Mouse (Mus musculus) cerebellum, postnatal 36 days (tissue): ENCODE data around the gene Zfp941.

Experiments
- DNase-seq, 2 experiments: peaks; one replicate each; pipeline ENCODE4 v3.0.0; 2021 to 2022; ENCODE audit warnings: mixed read lengths in 2 of 2

Zfp941 gene

GRCm38 (mm10) chr7:140821653-140822329, at the start of gene Zfp941:
Gene Zfp941 (minus strand): TSS chr7:140822178.
- DNase-seq, result peak; percentile 86

DNA sequence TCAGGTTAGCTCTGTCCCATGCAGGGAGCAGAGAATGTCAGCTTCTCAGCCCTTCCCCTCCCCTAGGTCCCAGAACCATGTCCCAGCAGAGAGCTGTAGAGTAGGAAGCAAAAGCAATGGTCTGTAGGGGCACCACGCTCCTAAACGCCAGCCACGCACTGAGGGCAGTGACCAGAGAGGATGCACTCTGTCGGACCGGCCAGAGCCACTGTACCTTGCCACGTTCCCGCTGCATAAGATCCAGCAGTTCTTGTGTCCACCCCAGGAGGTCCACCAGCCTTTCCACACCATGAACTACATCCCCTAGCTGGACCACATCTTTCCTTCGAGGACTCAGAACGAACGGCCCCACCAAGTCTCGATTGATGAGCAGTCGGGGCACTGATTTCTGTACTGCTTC, 42.8 kb upstream of the Zfp941 start:
- DNase-seq, result no peak

DNA sequence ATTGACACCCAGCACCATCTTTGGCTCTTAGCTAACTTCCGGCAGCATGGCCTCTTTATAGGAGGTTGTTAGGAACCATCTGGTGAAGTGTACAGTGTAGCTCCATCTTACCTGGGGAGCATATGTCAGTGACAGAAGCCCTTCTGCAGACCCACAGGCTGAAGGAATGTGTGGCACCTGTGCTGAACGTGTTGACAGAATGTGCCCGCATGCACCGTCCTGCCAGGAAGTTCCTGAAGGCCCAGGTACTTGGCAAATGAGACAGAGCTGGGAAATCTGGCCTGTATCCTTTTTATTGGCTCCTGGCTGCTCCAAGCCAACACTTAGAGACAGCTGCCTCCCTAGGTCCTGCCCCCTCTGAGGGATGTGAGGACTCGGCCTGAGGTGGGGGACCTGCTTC, 38.8 kb upstream of the Zfp941 start:
- DNase-seq, result no peak

DNA sequence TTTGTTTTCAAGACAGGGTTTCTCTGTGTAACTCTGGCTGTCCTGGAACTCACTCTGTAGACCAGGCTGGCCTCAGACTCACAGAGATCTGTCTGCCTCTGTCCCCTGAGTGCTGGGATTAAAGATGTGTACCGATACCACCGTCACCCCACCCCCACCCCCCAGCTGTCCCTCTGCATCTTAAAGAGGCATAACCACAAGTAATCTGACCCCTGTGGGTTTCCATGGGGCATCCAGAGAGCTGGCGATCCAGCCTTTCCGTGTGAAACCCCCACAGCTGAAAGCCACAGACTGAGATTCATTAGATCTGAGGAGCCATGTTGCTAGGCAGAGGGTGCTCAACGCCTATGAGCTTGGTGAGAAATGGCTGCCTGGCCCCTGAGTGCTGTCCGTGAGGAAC, 38.0 kb upstream of the Zfp941 start:
- DNase-seq, result no peak

GRCm38 (mm10) chr7:140858746-140859145, 36.8 kb upstream of the Zfp941 start:
- DNase-seq, result no peak

GRCm38 (mm10) chr7:140857550-140858505, 35.9 kb upstream of the Zfp941 start, which contains the start of gene Bet1l:
Gene Bet1l (minus strand): TSS chr7:140857577.
- DNase-seq, result peak; percentile 17 to 21

DNA sequence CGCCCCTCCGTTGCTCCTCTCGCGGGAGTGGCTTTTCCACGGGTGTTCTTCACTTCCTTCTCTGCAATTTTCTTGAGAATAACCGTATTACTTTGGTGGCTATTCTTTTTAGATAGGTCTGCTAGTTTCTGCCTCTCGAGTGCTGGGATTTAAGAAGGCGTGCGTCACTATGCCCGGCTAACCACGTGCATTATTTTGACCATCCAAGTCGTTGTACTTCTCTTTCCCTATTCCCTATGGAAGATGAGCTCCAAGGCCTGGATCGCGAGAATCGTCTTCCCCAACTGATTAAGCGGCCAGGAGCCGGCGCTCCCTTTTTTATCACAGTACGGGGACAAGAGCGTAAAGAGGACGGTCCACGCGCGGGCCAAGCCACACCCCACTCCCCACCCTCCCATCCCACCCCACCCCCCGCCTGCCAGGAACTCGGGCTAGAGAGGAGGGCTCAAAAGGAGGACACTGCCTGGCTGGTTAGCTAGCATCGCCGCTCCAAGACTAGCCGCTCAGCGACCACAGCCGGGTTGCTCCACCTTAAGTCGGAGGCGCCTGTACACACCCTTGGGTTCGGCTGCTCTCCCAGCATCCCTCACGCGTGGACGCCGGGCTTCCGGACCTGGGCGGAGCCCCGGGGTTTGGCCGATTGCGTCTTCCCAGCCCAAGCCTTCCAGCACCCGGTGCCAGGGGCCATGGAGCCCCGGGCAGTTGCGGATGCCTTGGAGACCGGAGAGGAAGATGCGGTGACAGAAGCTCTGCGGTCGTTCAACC, 35.0 kb upstream of the Zfp941 start, which contains the start of gene Ric8a:
TSS of gene Ric8a (plus strand) at position 173 of the 765 bp plus-strand sequence.
- peak; percentile 86 to 88 for DNase-seq

DNA sequence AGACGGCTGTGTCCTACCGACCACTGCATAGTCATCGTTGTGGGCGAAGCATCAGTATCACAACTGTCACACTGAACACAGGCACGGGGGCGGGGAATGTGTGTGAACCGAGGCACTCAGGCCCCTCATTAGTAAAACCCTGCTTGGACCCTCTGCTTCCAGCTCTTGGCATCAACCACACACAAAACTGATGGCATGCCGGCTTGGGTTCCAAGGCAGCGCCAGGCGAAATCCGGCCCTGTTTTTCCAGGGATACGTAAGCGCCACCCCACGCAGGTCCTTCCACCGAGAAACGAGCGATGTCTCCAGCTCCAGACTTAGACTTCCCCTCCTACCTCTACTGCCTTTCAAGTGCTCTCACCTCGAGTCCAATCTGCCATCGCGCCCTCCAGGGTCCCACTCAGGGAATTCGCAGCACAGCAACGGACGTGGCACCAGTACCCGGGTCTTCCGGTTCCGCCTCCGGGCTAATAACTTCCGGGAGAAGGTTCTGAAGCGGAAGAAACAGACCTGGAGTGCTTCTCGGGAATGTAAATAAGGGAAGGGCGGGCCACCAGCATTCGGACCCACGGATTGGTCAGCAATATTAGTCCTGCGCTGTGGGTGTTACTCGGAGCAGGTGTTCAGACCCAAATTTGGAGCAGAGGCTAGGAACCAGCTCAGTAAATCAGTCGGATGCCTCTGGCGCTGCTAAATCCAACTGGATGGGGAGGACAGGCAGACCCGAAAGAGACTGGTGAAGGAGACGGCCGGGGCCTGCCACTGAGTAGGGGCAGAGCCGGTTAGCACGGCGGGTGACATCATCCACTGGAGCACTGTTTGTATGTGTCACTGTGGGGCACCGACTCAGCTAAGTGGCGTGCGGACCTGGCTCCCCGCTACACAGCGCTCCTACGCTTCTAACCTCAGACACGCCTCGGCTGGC, 34.1 kb upstream of the Zfp941 start, which contains the start of gene Gm45785:
TSS of gene Gm45785 (minus strand) at position 472 of the 925 bp plus-strand sequence.
- peak; percentile 82 to 84 for DNase-seq

- no peak for DNase-seq
Observed at GRCm38 (mm10) chr7:140855181-140855580, 33.2 kb upstream of the Zfp941 start.

GRCm38 (mm10) chr7:140854483-140854882, 32.5 kb upstream of the Zfp941 start:
- DNase-seq, result no peak

DNA sequence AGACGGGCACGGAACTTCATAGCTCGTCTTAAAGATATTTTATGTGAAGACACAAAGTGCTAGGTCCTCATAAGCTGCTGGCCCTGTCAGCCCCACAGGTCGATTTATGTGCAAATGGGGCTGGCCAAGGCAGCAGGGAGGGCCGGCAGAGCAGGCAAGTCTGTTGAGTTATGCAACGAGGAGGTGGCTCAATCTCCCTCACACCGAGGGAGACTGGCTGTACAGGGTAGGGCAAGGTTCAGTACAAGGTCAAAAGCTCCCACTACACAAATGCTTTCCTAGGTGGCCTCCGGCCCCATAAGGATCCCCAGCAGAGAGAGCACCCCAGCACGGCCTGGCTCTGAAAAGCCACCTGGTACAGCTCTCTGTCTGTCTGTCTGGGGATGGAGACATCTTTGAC, 31.4 kb upstream of the Zfp941 start:
- DNase-seq, result no peak

GRCm38 (mm10) chr7:140851916-140852315, 29.9 kb upstream of the Zfp941 start:
- no peak for DNase-seq

DNA sequence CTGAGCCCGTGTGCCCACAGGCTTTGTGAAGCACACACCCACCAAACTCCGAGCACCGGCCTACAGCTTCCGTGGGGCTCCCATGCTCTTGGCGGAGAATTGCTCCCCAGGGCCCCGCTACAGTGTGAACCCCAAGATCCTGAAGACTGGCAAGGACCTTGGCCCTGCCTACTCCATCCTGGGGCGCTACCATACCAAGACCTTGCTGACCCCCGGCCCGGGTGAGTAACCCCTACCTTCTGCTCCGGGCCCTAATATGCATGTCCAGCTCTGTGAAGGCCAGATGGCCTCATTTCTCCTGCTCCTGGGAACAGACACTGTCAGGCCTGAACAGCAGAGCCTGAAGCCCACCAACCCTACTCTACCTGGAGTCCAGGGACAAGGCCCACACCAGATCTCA, 26.6 kb upstream of the Zfp941 start:
- DNase-seq, result no peak

GRCm38 (mm10) chr7:140847755-140848580, 26.0 kb upstream of the Zfp941 start, which contains the start of gene Odf3:
Gene Odf3 (plus strand): TSS chr7:140847805.
- DNase-seq, result no peak

GRCm38 (mm10) chr7:140846676-140847075, 24.7 kb upstream of the Zfp941 start:
- no peak for DNase-seq

DNA sequence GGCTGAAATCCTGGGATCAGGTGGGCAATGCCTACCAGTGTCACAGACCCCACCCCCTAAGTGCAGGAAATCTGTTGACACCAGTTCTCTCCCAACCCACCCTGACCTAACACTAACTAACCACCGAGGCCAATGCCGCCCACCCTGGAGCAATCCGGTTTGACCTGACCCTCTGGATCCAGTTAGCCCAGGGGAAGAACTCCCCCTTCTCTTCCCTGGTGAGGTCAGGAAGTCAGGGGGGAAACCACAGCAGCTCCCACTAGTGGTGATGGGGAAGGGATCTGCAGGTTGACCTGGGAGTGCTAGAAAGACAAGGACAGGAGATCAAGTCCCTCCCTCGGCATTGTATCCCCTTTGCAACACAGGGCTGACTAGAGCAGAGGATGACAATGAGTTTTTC, 23.7 kb upstream of the Zfp941 start:
- no peak for DNase-seq

GRCm38 (mm10) chr7:140844905-140845665, 23.1 kb upstream of the Zfp941 start, which contains the start of gene Scgb1c1:
Gene Scgb1c1 (plus strand): TSS chr7:140845547.
- peak; percentile 90 to 92 for DNase-seq

DNA sequence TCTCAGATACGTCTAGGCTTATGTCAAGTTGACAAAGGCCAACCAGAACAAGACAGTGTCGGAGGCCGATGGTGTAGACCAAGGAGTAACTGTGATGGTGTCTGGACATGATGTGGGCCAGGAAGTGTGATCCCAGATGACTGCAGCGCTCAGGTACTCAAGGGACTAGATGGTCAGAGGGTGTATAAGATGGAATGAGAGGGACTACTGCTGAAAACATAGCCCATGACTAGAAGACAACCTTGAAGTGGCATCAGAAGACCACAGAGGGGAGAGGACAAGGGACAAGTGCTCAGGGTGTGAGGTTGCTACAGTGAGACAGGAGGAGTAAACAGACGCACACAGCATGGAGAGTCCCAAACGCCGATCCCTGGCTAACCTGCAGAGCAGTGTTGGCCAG, 21.8 kb upstream of the Zfp941 start:
- no peak for DNase-seq
